Mouse (Mus musculus): ENCODE measurements at regions not wholly inside any gene's neighbourhood (a gene's known extent, or its start where the extent isn't known, plus 50 kb on each side); places are given as distances from the start of the nearest gene placed in this dataset.

GRCm38 (mm10) chr11:20988871-20989270, 102.2 kb upstream of the Peli1 start:
- TF ChIP-seq CTCF (IDR thresholded peaks at IDR 0.05; ENCODE audit: low read depth) (no peak), EP300 (optimal IDR thresholded peaks at IDR 0.05) (no peak)
